Mouse (Mus musculus) G1E (cell line): ENCODE results near the gene 1700030J22Rik.

Experiments
- CTCF ChIP-seq: IDR thresholded peaks from 2 replicates; pipeline ENCODE4 v1.5.1; 2012; ENCODE audit warnings: low read depth, low read length, inconsistent platforms, mixed read lengths
- GATA1 ChIP-seq: IDR thresholded peaks from 2 replicates; pipeline ENCODE4 v1.6.1; 2012; ENCODE audit warnings: borderline replicate concordance, low read length, inconsistent platforms, mixed read lengths
- GATA2 ChIP-seq: IDR thresholded peaks from 2 replicates; pipeline ENCODE4 v1.6.1; 2012; ENCODE audit warnings: low read depth, low read length, inconsistent platforms, borderline replicate concordance
- POLR2AphosphoS5 ChIP-seq: IDR thresholded peaks from 2 replicates; pipeline ENCODE4 v1.6.1; 2012; ENCODE audit warnings: low read depth, low read length, inconsistent platforms; ENCODE audit not compliant: insufficient replicate concordance

DNA sequence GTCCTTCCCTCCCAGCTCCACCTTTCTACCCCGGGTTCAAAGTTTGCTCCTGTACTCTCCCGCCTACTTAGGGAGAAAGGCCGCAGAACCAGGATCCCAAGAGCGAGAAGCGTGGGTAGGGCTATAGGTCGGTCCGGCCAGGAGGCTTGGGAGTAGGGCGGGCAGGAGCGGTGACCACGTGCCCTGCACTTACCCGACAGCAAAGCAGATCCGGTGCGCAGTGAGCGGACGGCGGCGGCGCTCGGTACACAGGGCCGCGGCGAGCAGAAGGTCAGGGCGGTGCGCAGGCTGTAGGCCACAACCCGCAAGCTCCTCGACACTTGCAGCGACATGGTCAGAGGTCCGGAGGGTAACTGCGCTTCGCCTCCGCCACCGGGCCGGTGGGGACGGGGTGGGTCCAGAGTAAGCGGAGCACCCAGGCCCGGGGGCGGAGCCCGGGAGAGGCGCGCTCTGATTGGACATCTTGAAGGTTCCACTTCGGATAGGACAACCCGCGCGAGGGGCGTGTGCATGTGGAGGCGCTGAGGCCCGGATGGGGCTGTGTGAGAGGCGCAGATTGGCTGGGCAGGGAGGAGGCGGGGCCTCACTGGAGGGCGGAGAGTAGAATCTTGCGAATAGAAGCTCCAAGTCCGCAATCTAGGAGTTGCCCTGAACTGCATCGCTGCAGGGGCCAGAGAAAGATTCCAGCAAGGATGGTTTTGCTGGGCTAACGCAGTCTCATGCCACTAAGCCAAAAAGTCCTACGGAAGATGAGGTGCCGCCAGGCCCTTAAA is 14.5 kb upstream of the 1700030J22Rik start, which contains the start of gene Gcsh:
- TF ChIP-seq POLR2AphosphoS5: no peak
- no peak for TF ChIP-seq CTCF
- no peak for TF ChIP-seq GATA1
- TF ChIP-seq GATA2: no peak
